Mouse (Mus musculus) layer of hippocampus, adult 8-10 months (tissue): ENCODE results near the gene Grm8. TPM values are rescaled to one million over a fixed set of nuclear protein-coding genes. Genes with fewer than 3 reads are reported as not detected.
"Not testable (repeated sequence)": the region's sequence is repeated elsewhere in the genome, so short reads cannot be mapped to it uniquely, and the experiment has no call there.

Experiments
- DNase-seq, 2 experiments: peaks; one replicate each; pipeline ENCODE4 v3.0.0; 2022; ENCODE audit warnings: low spot score in 2 of 2
- total RNA-seq, 4 experiments: library from RNA; stranded (reverse); gene quantifications; 2 replicates each; pipeline ENCODE4 v1.2.4; 2022

Gene Grm8
- total RNA-seq, 4 experiments from 2014 or later, result 10.2 to 14.0 (median 12.2) TPM

- DNase-seq, result no peak
These were observed 247.1 kb downstream of the Grm8 start for GRCm38 (mm10) chr6:27887922-27888321.

- DNase-seq, result no peak
These were observed 249.2 kb downstream of the Grm8 start for GRCm38 (mm10) chr6:27885786-27886185.

GRCm38 (mm10) chr6:27849644-27850043 is 285.3 kb downstream of the Grm8 start:
- no peak for DNase-seq

- DNase-seq, result no peak
These were observed 298.8 kb downstream of the Grm8 start for GRCm38 (mm10) chr6:27836159-27836558.

- DNase-seq, result not testable (repeated sequence)
These were observed 315.2 kb downstream of the Grm8 start for GRCm38 (mm10) chr6:27819735-27820134.

GRCm38 (mm10) chr6:27812789-27813188 is 322.2 kb downstream of the Grm8 start:
- DNase-seq, result no peak

GRCm38 (mm10) chr6:27809996-27810395 is 325.0 kb downstream of the Grm8 start:
- DNase-seq, result no peak

GRCm38 (mm10) chr6:27806741-27807140 is 328.2 kb downstream of the Grm8 start:
- no peak for DNase-seq

- DNase-seq, result no peak
These were observed 334.0 kb downstream of the Grm8 start for GRCm38 (mm10) chr6:27800881-27801572.

- no peak for DNase-seq
These were observed 336.2 kb downstream of the Grm8 start for GRCm38 (mm10) chr6:27798735-27799134.

- DNase-seq, result no peak
These were observed 345.4 kb downstream of the Grm8 start for GRCm38 (mm10) chr6:27789566-27789965.

GRCm38 (mm10) chr6:27789151-27789550 is 345.8 kb downstream of the Grm8 start:
- DNase-seq, result no peak

- no peak for DNase-seq
These were observed 352.7 kb downstream of the Grm8 start for GRCm38 (mm10) chr6:27782251-27782650.

GRCm38 (mm10) chr6:27781371-27781770 is 353.6 kb downstream of the Grm8 start:
- no peak for DNase-seq

- DNase-seq, result no peak
These were observed 359.2 kb downstream of the Grm8 start for GRCm38 (mm10) chr6:27775646-27776271.

- peak; percentile 16 to 35 for DNase-seq
These were observed 372.9 kb downstream of the Grm8 start for GRCm38 (mm10) chr6:27762061-27762460.

- no peak for DNase-seq
These were observed 381.6 kb downstream of the Grm8 start for GRCm38 (mm10) chr6:27753290-27753829.

- no peak for DNase-seq
These were observed 388.5 kb downstream of the Grm8 start for GRCm38 (mm10) chr6:27746493-27746892.

- DNase-seq, result no peak
These were observed 389.1 kb downstream of the Grm8 start for GRCm38 (mm10) chr6:27745693-27746451.

- peak; percentile 35 to 54 for DNase-seq
These were observed 445.6 kb downstream of the Grm8 start for GRCm38 (mm10) chr6:27689382-27689781.

GRCm38 (mm10) chr6:27661747-27662435 is 473.1 kb downstream of the Grm8 start:
- DNase-seq, result no peak
